Mouse (Mus musculus) midbrain, postnatal 0 days (tissue): Measurements from ENCODE around the gene Cbfb. TPM values are rescaled to one million over a fixed set of nuclear protein-coding genes. Genes with fewer than 3 reads are reported as not detected.

Source experiments
- ATAC-seq: fragments of 200-750 bp; cut with Nextera tagmentation; 2 replicates; pipeline ENCODE4 v1.8.0; 2017; ENCODE audit warnings: moderate number of reproducible peaks, mild to moderate bottlenecking, moderate TSS enrichment, moderate library complexity; ENCODE audit not compliant: low FRiP score
- DNase-seq: peaks from one replicate; pipeline ENCODE4 v3.0.0-alpha.2; 2015; ENCODE audit warnings: low spot score
- H3K27ac ChIP-seq: fragments of 300-500 bp; sonication (generic); 2 replicates; pipeline ENCODE4 v1.5.1; 2014; ENCODE audit warnings: low read depth, mild to moderate bottlenecking, low read length, mixed read lengths
- H3K27me3 ChIP-seq: fragments of 300-500 bp; sonication (generic); 2 replicates; pipeline ENCODE4 v1.6.1; 2014; ENCODE audit warnings: low read length, control low read depth, mixed read lengths; ENCODE audit not compliant: insufficient read depth
- H3K36me3 ChIP-seq: fragments of 300-500 bp; sonication (generic); 2 replicates; pipeline ENCODE4 v1.6.1; 2014; ENCODE audit warnings: low read length, control low read depth, mixed read lengths; ENCODE audit not compliant: insufficient read depth
- H3K4me1 ChIP-seq: fragments of 300-500 bp; sonication (generic); 2 replicates; pipeline ENCODE4 v1.6.1; 2014; ENCODE audit warnings: mild to moderate bottlenecking, control low read depth, antibody characterized with exemption, low read length, mixed read lengths; ENCODE audit not compliant: insufficient read depth
- H3K4me2 ChIP-seq: fragments of 300-500 bp; sonication (generic); 2 replicates; pipeline ENCODE4 v1.6.1; 2014; ENCODE audit warnings: low read depth, mild to moderate bottlenecking, low read length, mixed read lengths; ENCODE audit not compliant: poor library complexity, severe bottlenecking
- H3K4me3 ChIP-seq: fragments of 300-500 bp; sonication (generic); 2 replicates; pipeline ENCODE4 v1.5.1; 2014; ENCODE audit warnings: low read depth, mild to moderate bottlenecking, low read length, moderate library complexity
- H3K9ac ChIP-seq: fragments of 300-500 bp; sonication (generic); replicated peaks from 2 replicates; pipeline ENCODE4 v1.6.1; 2014; ENCODE audit warnings: mild to moderate bottlenecking, low read length, moderate library complexity, mixed read lengths; ENCODE audit not compliant: poor library complexity, severe bottlenecking
- H3K9me3 ChIP-seq: fragments of 300-500 bp; sonication (generic); 2 replicates; pipeline ENCODE4 v1.6.1; 2016; ENCODE audit warnings: low read length, control low read depth
- CTCF ChIP-seq: IDR thresholded peaks from 2 replicates; pipeline ENCODE4 v1.5.1; 2016; ENCODE audit warnings: antibody characterized with exemption, mild to moderate bottlenecking
- WGBS: fragments of 180-500 bp; shearing (Covaris S2); extraction: QIAGEN DNeasy Blood & Tissue Kit; methylation state at CpG from one replicate; pipeline ENCODE4 v1.1.7; 2014; 5-methylcytosine and 5-hydroxymethylcytosine counted together
- polyA plus RNA-seq: library from polyadenylated mRNA; unstranded; fragments of >200 nt; fragmentation: Nextera tagmentation; extraction: Ambion mirVana; gene quantifications from 2 replicates; pipeline ENCODE4 v1.2.1, GENCODE M21; 2015
- total RNA-seq: library from RNA; depleted of rRNA; stranded (reverse); fragments of >200 nt; gene quantifications from 2 replicates; pipeline ENCODE4 v1.2.3, GENCODE M21; 2014

The Cbfb gene
- total and polyA plus RNA-seq, 2 experiments from 2014 or later = 17.5 to 43.9 TPM

DNA sequence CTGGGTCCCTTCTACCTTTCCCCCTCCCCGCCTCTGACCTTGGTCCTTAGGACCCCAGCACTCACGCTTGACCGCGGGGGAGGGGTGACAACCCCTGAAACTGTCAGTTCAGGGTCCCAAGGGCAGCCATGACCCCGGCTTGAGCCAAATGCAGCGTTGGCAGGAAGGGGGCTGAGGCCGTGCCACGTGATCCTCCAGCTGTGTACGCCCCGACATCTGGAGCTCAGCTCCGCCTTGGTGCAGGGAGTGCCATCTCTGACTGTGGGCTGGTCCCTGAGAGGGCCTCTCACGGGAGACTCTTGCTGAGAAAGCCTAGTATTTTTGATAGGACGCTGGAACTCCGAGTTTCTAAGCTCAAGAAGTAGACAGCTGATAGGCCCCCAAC is 84.5 kb downstream of the Cbfb start, which contains the start of gene B3gnt9:
Gene B3gnt9, minus strand, starts transcription at position 188 of the 385 bp plus-strand sequence.
- H3K9me3 ChIP-seq = no peaks in the 10 kb centered on the region
- peaks cover 5% of the 10 kb centered on the region; the same call in 1 of the 2 replicates for H3K4me1 ChIP-seq
- 4% methylated on average over 14 of the region's 14 CpGs for WGBS
- peak within 1 kb of the TSS; percentile 64 for H3K4me3 ChIP-seq
- ATAC-seq = peak; percentile 15; the same call in 1 of the 2 replicates
- peaks cover 25% of the 10 kb centered on the region for H3K36me3 ChIP-seq
- peak within 1 kb of the TSS; percentile 65 for H3K27ac ChIP-seq
- H3K27me3 ChIP-seq = peaks cover 14% of the 10 kb centered on the region
- no peak for TF ChIP-seq CTCF
- peak within 1 kb of the TSS; percentile 97 for H3K4me2 ChIP-seq
- DNase-seq = peak; percentile 16
- H3K9ac ChIP-seq = peak within 1 kb of the TSS; percentile 71

DNA sequence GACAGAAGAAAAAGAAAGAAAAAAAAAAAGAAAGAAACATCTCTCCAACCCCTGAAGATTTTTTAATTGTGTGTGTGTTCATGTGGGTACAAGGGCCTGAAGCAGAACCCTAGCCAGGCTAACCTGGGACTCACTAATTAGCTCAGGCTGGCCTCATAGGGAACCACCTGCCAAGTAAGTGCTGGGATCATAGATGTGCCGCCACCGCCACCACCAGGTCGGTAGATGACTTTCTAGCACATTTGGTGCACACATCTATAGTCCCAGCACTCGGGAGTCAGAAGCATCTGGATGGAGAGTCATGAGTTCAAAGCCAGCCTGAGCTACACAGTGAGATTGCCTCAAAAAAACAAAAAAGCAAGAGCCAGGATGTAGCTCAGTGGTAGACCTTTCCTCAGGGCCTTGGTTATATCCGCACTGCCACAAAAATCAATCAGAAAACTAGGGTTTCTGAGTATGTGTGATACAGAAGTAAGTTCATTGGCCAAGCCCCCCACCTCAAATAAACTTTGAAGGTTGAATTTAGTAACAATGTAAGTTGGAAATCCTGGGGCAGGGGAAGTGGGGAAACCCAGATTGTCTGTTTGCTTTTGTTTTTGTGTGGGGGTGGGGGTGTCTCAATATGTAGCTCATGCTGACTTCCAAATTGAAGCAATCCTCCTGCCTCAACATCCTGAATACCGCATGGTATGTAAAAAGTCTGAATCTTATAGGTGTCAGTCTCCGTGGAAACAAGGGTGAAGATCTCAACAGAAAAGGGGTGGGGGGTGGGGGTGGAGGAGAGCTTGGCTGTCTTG is 87.0 kb downstream of the Cbfb start:
- peaks cover 32% of the 10 kb centered on the region for H3K27me3 ChIP-seq
- peaks cover 6% of the 10 kb centered on the region for H3K36me3 ChIP-seq

DNA sequence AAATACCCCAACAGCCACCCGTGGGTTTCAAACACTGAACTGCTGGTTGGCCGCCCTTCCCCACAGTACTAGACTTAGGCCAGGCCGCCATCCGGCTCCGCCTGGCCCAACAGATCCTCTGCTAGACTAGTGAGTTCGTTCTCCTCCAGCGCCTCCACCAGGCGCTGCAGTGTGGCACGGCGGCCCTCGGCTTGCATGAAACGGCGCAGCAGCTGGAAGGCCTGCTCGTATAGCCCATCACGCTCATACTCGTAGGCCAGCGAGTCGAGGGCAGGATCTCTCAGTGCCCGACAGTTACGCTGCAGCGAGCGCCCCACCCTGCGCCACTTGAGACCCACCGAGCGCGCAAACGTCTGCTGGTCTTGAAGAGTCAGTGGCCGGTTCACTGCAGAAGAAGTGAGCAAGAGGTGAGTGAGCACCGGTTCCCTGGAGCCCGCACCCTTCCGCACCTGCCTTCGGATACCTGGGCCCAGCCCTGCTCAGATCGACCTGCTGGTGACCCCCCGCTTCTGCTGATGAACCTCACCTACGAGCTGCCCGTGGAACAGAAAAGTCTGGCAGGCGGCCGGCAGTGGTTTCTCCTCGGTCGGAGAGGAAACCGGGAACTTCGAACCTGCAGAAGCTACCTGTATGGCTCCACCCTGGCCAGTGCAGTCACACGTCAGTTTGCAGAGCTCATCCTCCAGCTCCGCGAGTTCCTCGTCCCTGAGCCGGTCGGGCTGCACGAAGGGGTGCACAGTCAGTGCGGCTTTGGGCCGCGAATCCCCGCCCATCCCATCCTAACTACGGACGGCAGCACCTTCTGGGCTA is 88.6 kb downstream of the Cbfb start:
- H3K27me3 ChIP-seq = peaks cover 35% of the 10 kb centered on the region
- H3K4me3 ChIP-seq = peak overlapping the region; percentile 29
- no peaks in the 10 kb centered on the region for H3K9me3 ChIP-seq
- peak overlapping the region; percentile 59 for H3K4me2 ChIP-seq
- DNase-seq (peak; percentile 54), ATAC-seq (peak; percentile 26)
- 5% methylated on average over 55 of the region's 55 CpGs for WGBS
- H3K36me3 ChIP-seq = no peaks in the 10 kb centered on the region
- H3K4me1 ChIP-seq = peaks cover 5% of the 10 kb centered on the region; the same call in 1 of the 2 replicates
- peak; percentile 49 for TF ChIP-seq CTCF
- H3K27ac ChIP-seq = no peak overlapping the region
- 0 out of 2 replicates have a peak overlapping the region, but pooled peaks have one; percentile 3 for H3K9ac ChIP-seq

More for the DNA sequence above, 87.0 kb downstream of the Cbfb start:
- Histone ChIP-seq H3K27ac (no peak overlapping the region), H3K4me1 (peaks cover 5% of the 10 kb centered on the region; the same call in 1 of the 2 replicates), H3K9ac (no peak overlapping the region), H3K4me3 (no peak overlapping the region), H3K4me2 (no peak overlapping the region), H3K9me3 (no peaks in the 10 kb centered on the region)
- ATAC-seq (no peak), DNase-seq (no peak)
- WGBS = 67% methylated on average over 7 of the region's 7 CpGs
- 0 out of 2 replicates have a peak, but pooled peaks have one; percentile 5 for TF ChIP-seq CTCF

DNA sequence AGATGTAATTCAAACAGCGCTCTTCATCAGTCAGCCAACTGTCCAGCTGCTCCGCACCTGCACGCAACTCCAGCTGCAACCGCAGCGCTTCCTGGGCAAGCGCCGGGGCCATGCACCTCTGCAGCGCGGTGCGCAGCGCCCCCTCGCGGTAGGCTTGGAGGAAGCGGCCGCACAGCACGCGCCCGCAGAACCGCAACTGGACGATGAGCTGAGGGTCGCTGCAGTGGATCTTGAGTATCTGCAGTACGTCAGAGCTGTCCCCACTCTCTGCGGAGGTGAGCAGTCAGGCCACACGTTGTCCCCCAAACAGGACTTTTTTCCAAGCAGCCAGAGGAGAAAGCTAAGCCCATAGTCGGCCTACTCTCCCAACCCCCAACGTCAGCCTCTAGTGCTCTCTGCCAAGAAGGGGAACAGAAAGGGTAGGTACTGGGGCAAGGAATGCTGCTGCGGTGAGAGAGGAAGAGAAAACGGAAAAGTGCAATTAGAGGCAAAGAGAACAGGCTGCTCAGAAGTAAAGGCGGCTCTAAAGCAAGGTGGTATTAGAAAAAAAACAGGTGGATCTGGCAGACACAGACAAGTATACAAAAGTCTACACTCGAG is 89.3 kb downstream of the Cbfb start:
- Histone ChIP-seq H3K9me3 (no peaks in the 10 kb centered on the region), H3K4me1 (peaks cover 5% of the 10 kb centered on the region; the same call in 1 of the 2 replicates), H3K36me3 (no peaks in the 10 kb centered on the region), H3K9ac (0 out of 2 replicates have a peak overlapping the region, but pooled peaks have one; percentile 3), H3K4me3 (peak overlapping the region; percentile 29), H3K4me2 (peak overlapping the region; percentile 59), H3K27me3 (peaks cover 41% of the 10 kb centered on the region), H3K27ac (no peak overlapping the region)
- TF ChIP-seq CTCF = peak; percentile 97
- 4% methylated on average over 30 of the region's 30 CpGs for WGBS
- ATAC-seq (peak; percentile 68), DNase-seq (peak; percentile 75)

DNA sequence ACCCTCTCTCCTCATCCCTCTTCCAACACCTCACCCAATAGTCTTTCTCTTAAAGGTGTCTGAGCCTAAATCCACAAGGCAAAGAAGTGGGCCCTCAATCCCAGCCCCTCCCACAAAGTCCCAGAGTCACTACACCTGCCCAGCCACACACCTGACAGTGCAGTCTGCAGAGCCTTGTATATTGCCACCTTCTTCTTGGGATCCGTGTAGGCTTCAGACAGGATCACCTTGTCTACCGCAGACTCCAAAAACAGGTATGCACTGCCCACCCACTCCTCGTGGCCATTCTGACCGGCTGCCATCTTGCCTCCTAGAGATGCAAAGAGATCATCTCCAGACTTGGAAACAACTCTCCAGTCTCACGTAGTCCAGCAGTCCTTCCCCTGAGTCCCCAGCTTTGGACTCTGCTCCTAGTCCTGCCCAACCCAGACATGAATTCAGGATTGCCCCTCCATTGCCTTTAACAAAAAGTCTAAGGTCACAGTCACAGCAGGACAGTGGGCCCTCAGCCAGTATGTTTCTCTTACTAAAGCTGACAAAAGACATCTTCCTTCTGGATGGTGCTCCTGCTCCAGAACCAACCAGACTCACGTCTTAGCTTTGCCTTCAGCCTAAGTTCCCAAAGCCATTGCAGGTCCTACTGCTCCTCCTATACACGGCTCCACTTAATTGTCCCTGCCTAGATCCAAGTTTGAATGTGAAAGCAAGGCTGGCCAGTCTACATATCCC is 90.1 kb downstream of the Cbfb start:
- no peak for ATAC-seq
- H3K27me3 ChIP-seq = peaks cover 47% of the 10 kb centered on the region
- WGBS = 67% methylated on average over 7 of the region's 7 CpGs

More for the DNA sequence above, 90.1 kb downstream of the Cbfb start:
- no peak overlapping the region for H3K4me3 ChIP-seq
- no peak overlapping the region for H3K4me2 ChIP-seq
- H3K9ac ChIP-seq = no peak overlapping the region
- no peaks in the 10 kb centered on the region for H3K36me3 ChIP-seq
- TF ChIP-seq CTCF = no peak
- no peak overlapping the region for H3K27ac ChIP-seq
- H3K9me3 ChIP-seq = no peaks in the 10 kb centered on the region
- no peaks in the 10 kb centered on the region for H3K4me1 ChIP-seq
- DNase-seq = no peak
